Mouse (Mus musculus) layer of hippocampus, adult 9-11 months (tissue): ENCODE data around the gene Dusp1.

Experiments
- DNase-seq: peaks from one replicate; pipeline ENCODE4 v3.0.0; 2022

Dusp1 gene

DNA sequence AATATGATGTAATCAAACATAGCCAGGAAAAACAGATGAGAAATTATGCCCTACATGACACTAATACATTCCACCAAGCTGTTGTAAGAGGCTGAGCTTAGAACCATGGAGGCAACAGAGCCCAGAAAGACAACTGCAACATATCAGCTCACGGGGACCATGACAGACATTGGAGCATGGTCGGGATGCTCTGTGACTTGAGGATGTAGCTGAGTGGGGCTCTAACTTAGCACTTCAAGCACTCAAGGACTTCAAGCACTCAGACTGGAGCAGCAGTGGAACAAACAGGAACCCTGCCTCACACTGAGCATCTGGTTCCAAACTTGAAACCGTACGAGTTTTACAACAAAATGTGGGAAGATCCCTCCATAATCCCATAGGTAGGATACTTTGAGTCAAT lies 46.3 kb downstream of the Dusp1 start:
- no peak for DNase-seq

DNA sequence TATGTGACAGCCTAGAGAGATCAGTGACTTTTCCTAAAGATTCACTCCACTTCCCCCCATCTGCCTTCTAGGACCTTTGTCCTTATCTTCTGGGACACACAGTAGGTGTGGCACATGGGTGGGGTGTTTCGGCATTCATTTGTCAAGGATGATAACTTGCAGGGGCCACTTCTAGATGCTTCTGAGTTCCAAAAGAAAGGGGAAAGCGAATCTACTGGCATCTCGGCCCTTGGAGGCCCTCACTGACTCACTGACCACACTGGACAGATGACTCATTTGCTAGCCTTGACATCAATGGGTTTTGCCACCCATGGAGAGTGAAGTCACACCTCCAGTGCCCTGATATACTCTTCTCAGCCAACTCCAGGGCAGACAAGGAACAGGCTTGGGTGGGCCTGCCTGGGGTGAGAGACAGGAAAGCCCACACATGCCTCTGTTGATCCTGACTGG lies 47.3 kb downstream of the Dusp1 start:
- no peak for DNase-seq

DNA sequence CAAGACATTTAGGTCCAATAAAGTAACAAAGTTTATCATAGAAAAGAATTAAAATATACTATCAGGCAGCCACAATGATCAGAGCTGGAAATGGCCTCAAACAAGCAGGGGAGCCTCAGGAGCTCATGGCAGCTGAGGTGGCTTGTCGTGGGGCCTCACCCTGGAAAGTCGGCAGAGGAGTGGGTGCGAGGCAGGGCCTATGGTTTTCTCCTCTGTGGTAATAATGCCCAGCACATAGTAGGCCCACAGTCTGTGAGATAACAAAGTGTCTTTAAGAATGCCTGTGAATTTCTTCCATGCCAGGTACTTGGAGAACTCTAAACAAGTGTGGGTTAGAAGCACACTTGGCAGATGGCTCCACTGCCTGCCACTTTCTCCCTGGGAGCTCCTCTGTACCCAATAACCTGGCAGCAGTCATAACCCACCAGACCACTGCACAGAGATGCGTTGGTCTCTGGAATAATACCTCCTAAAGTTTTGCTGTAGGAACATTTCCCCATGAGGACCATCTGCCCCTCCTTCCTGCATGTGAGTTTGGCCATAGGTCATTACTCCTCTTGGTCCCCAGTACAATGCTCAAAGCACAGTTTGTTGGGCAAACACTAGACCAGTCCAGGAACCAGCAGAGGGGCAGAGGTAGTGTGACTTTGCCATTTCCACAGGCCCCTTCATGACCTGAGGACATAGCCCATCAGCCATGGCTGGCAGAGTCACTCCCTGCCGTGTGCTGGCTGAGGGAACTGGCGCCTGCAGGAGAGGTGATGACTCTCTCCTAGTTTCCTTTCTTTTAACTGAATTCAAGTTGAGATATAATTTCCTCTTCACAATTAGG lies 48.3 kb downstream of the Dusp1 start:
- no peak for DNase-seq

DNA sequence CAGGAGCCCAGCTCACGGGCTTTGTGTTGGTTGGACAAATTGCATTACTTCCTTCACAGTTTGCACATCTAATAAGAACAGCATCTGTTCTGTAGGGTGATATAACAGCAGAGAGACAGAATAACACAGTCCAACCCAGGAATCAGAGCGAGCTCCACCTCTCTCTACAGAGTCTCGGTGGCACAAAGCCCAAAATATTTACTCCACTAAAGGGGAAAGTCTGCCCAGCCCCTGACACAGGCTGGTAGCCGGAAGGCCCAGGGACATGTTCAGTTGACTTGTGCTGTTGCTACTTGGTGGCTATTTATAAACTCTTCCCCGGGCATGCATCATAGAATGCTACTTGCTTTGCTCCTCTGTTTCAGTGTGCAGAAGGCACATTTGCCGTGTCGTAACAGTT lies 49.0 kb downstream of the Dusp1 start:
- DNase-seq: no peak

DNA sequence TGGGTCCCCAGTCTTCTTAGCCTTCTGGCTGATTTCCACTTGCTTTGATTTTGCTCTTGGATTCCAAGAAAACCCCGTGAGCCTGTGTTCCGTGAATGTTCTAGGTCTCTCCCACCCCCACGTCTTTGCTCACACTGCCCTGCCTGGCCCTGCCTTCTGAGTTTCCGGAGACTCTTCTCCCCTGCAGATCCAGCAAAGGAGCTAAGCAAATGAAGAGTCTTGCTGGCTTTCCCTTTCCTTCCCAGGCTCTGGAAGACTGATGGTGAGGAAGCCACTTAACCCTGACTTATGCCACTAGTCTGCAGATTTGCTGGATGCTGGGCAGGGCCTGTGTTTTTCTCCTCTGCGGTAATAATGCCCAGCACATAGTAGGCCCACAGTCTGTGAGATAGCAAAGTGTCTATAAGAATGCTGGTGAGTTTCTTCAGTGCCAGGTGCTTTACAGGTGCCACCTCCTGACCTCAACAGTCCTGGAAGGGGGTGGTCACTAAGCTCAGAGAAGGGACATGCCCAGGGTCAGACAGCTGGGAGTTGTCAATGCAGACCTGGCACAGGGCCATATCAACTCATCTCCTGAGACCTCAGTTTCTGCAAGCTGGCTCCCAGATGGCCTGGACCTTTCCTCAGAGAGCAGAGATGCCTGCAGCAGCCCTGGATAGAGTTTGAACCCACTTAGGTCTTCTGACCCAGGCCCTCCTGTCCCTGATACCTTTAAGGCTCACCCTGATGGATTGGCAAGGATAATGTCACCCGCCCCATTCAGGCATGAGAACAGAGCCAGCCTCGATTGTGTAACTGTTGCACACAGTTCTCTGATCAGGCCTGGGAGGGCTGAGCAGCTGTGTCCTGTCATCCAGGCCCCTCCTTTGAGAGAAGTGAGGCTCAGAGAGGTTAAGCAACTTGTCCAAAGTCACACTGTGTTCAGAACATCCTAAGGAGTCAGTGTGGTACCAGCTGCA lies 49.8 kb downstream of the Dusp1 start:
- peak; percentile 31 for DNase-seq

DNA sequence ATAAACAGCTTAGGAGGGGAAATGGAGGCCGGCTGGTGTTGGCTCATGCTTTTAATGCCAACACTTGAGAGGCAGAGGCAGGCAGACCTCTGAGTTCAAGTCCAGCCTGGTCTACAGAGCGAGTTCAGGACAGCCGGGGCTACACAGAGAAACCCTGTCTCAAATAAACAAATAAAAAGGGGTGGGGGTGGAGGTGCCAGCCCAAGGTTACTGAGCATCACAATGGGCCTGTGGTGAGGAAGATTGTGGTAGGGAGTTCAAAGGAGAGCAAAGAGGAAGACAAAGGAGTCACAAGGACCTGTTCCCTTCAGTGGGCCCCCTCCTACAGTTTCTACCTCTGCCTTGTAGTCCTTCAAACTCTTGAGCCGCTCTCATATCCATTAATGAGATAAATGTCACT lies 50.7 kb downstream of the Dusp1 start:
- DNase-seq: no peak

DNA sequence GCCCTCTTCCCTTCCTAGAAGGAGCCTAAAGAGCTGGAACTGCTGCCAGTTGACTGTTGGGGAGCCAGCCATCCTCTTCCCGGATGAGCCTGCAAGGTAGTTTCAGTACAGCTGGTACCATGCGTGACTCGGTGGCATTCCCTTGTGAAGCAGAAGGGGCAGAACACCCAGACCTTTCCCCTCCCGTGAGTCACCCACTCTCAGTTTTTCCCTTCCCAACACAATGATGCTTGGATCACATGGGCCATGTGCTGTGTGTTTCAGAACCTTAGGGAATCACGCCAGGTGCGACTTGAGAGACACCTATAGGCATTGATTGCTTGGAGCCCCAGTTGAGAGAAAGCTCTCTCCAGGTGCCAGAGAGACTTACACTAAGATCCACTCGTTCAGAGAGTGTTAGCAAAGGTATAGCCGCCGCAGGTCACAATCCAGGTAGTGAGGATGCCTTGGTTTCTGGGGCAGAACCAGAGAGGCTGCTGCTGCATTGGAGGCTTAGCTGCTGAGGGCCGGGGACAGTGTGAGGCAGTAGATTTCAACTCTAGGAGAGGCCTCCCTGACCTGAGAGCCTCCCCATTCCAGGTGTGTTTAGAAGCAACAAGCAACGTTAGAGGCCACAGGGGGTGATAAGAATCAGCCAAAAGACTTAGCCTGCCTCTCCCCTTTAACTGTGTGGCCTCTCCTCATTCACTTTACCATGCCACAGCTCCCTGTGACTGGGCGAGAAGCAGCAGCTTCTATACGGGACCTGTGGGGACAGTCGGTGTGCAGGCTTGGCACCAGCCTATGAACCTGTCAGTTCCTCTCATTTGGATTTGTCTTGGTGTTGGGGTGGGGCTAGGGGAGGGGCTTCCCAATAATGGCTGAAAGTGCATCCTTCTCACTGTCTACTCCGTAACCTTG lies 51.5 kb downstream of the Dusp1 start:
- DNase-seq: no peak

DNA sequence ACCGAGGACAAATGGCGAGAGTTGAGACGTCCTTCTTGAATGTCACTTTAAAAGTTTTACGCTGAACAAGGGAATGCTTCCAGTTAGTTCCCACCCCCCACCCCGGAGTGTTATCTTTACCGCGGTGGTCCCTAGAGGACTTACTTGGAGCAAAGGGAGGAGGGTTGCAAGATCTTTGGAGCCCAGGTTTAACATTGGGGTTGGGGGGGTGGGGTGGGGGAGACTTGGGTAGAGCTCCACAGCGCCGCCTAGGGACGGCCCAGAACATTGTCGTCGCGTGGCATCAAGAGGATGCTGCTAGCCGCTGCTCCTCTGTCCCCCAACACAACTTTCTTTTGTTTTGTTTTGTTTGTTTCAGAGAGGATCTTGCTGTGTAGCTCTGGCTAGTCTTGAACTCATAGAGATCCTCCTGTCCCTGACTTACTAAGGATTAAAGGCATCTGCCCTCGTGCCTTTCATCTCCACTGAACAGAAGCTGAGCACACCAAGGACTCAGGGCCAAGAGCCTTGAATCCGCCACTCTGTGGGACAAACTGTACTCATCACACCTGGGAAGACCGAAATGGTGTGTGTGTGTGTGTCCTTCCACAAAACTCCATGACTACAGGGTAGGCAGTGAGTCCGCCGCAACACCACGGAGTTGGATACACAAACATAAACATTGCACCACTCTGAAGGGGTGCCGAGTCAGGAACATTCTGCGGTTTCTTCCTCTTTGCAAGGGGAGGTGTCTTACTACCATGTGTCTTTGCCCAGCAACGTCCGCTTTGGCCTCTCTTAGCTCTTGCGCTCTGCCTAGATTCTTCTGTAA lies 52.8 kb downstream of the Dusp1 start:
- peak; percentile 55 for DNase-seq

DNA sequence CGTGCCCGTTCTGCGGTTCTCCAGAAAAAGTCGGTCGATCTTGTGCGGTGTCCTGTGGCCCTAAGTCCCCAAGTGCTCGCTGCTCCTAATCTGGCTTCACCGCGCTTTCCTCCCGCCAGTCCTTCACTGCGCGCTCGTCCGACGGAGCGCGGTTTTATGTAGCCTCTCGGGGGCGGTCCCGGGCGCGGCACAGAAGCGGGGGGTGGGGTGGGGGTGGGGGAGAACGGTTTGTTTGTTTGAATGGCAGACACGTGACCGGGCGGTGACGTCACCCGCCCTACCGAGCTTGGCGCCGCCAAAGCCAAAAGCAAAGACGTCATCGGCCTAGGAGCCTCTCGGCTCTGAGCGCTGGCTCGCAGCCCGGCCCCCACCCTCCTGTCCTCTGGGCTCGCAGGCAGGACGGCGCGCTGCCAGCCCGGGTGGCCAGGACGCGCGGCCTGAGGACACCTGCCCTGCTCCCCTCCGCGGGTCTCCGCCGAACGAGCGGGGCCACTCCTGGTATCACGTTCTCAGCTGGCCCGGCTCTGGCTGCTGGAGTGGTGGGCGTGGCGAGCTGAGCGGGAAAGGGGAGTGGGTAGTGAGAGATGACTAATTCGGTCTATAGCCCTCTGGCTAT lies 53.5 kb downstream of the Dusp1 start:
- DNase-seq: peak; percentile 97

DNA sequence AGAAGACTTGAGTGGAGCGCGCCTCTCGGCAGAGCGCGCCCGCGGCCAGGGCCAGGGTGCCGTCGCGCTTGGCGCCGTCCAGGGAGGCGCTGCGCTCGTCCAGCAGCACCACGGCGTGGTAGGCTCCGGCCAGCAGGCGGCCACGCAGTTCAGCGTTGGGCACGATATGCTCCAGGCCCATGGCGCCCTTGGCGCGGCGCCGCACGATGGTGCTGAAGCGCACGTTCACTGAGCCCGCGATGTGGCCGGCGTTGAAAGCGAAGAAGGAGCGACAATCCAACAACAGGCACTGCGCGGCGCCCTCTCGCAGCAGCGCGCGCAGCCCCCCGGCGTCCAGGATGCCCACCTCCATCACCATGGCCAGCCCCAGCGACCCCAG lies 54.0 kb downstream of the Dusp1 start:
- DNase-seq: peak; percentile 86

DNA sequence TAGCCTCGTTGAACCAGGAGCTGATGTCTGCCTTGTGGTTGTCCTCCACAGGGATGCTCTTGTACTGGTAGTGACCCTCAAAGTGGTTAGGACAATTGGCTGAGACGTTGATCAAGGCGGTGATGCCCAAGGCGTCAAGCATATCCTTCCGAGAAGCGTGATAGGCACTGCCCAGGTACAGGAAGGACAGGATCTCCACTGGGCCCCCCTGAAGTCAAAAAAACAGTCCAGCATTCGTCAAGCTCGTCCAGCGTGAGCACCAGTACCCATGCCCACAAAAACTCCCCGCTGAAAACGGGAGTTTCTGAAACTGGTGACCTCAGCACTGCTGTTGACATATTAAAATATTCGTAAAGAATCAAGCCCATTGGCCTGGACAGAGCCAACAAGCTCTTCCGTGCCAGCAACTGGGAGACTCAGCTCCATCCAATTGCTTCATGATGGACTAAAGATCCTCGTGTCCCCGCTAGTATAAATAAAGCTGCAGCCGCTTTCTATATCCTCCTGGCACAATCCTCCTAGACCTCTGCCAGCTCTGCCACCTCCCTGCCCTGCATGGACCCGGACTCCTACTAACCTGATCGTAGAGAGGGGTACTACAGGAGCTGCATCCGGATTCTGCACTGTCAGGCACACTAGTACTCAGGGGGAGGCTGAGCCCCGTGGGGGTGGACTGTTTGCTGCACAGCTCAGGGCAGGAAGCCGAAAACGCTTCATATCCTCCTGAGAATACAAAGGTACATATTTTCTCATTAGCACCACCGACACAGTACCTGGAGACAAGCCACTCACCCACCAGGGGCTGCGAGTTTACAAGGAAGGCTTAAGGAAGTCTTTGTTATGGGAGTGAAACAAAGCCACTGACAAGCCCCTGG lies 54.7 kb downstream of the Dusp1 start:
- peak; percentile 35 for DNase-seq

DNA sequence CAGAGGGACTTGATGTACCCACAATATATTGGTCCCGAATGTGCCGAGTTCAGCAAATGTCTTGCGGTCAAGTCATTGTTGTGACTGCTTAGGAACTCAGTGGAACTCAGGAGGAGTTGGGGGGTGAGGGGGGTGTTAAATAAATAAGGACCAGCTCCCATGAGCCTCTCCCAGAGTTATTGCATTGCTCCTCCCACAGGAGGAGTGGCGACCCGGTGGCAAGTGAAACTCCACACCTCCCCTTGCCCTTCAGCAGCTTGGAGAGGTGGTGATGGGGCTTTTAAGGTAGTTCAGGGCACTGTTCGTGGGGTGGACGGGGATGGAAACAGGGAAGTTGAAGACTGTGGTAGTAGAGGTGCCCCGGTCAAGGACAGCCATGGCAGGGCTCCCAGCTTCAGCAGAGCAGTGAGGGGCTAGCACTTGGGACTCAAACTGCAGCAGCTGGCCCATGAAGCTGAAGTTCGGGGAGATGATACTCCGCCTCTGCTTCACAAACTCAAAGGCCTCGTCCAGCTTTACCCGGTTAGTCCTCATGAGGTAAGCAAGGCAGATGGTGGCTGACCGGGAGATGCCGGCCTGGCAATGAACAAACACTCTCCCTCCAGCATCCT lies 55.8 kb downstream of the Dusp1 start:
- no peak for DNase-seq

DNA sequence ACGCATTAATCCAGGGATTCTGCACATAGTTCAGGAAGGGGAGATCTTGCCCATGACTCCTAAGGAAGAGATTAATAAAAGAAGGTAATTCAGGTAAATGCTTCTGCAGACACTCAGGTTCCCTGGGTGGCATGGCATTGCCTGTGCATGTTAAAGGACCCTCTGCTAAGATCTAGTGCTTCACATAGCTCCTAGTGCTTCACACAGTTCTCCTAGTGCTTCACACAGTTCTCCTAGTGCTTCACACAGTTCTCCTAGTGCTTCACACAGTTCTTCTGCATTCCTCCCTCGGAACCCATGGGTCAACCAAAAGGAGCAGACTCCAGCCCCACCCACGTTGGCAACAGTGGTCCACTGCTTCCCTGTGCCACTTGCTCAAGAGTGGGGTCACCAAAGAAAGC lies 56.7 kb downstream of the Dusp1 start:
- no peak for DNase-seq

DNA sequence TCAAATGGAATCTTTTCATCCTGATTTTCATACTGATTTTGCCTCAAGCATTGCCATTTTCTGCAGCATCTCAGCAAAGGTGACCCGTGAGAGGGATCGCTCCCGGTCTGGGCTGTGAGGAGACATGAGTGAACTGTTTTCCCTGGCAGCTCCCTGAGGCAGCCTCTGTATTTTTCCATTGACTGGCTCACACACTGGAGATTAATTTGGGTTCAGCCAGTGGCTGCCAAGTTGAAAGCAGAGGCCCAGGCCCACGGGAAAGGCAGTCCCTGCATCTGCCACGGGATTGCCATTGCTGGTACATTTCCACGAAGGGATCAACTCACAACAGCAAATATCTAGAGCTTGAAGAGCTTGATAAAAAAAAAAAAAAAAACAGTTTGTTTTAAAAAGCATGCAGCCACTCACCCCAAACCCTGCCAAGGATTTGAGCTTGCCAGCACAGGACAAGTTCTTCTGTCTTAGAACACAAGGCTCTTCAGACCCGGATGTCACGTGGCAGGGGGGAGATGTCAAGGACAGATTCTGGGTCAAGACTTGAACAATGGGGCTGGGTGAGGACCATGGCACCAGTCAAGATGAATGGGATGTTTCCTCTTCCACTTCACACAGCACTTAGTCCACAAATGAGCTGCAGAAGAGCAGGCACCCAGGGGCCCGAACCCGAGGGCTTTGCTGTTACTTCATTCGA lies 57.8 kb downstream of the Dusp1 start:
- DNase-seq: peak; percentile 82

DNA sequence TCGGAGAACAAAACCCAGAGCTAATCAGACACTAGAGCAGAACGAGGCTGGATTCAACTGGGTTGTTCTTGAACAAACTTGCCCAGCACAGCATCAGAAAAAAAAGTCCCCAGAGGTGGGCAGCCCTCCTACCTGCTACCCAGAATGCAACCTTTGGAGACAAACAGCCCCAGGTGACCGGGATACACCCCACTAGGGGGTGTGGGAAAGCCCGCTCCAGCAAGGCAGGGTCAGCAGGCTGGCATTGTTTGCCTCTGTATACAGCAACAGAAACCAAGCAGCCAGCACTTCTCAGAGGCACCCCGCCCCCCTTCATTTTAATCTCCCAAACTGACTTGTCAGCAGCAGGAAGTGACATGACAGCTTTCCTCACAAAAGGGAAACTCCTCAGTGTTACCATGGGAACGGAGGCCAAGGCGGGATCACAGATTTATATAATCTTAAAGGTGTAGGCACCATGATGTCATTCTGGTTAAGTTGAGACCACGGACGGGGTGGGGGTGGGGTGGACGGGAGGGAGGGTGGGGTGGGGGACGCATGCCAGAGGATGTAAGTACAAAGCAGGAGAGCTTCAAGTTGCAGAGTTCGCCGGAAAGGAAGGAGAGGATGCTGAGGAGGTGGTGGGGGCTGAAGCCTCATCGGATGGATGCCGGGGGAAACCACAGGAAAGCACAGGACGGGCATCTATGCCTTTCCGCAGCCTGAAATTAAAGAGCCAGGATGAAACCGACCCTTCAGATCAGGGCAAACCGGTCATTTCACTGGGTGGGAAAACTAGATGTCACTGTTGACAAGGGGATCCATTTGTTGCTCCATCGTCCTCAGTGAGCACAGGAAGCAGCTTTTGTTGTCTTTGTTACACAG lies 58.9 kb downstream of the Dusp1 start:
- peak; percentile 92 for DNase-seq

DNA sequence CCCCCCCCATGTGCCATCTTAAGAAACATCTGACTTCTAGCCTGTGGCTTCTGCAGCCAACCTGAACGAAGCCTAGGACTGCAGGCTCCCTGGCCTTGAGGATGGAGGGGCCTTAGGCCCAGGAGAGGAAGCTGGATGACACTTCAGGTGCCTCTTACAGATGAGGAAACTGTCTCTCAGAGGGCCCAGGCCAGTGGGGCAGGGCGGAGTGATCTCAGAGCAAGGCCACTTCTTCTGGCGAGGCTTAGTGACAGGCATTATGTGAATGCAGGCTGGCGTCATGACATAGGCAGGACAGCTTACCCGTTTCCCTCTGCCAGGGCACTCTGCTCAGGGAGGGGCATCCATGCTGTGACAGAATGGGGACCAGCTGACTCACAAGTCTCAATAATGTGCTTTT lies 60.1 kb downstream of the Dusp1 start:
- no peak for DNase-seq

DNA sequence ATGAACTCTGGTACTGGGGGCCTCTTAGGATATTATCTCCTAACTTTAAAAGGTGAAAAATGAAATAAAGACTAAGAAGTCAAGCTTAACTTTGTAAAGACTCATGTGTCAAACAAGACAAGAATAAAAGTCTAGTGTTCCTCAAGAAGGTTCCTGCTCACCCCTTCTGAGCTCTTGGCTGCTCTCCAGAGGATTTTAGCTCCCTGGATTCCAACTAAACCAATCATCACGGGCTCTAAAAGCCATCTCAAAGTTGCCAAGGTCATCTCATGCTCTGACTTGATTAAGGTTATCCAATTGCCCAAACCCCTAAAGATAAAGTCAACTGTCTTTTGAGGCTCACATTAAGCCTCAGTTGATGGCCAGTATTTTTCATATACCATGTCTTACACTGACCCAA lies 63.3 kb downstream of the Dusp1 start:
- DNase-seq: no peak

DNA sequence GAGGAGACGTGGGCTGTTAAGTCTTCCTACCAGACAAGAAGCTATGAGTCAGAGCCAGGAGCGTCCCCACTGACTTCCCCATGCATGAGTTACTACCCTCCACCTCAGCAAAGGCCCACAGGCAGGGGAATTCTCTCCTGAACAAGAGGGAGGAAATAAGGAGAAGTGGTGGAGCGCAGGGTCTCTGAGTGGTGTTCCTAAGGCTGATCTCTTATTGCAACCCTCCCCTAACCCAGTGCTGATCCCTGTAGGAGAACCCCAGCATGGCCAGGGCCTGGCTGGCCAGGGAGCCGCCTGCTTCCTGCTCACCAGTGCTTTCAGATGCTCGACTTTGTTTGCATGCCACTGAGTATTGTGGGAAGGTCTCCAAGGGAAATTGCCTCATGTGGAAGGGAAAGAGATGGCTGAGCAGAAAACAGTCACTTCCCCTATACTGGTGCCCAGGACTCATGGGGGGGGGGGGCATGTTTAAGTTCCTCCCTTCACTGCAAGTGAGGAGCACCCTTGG lies 64.5 kb downstream of the Dusp1 start:
- DNase-seq: peak; percentile 61
